Mouse (Mus musculus): Measurements from ENCODE around the gene Ncoa7. TPM values are rescaled to one million over a fixed set of nuclear protein-coding genes. Genes with fewer than 3 reads are reported as not detected.

Ncoa7 gene
- total and polyA plus RNA-seq, 2 experiments from 2014 or later: 19.1 to 22.7 TPM

DNA sequence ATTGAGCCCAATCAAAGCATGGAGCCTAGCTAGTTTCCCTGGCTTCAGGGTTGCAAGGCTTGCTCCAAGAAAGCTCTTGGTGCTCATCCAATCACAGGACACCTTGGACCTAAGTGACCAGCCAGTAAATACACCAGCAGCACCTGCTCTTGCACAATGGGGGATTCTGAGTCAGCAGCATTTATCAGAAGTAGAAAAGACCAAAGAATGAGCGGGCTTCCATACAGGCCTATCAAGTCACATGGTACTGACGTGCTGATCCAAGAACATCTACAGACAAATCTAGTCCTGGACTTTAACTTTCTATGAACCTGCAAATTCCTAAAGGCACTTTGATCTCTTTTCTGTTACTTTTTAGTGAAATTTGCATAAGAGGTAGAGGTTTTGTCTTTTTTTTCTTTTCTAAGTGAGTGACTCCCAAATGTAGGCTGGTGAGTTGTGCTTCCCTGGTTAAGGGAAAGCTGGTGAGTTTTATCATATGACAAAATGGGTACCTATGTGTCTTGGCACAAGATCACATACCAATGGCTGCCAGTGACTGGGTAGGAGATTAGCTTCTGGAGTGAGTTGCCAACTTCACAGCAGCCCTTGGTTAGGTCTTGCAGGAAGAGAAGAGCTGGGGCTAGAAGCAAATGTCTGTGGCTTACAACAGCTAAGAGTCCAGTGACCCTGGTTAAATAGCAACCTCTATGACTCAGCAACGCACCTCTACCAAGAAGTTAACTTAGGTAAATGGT is 57.7 kb downstream of the Ncoa7 start:
- H3K4me3 ChIP-seq (ENCODE audit: low read depth, low read length): no peak overlapping the region
- H3K36me3 ChIP-seq (ENCODE audit: insufficient read depth): no peaks in the 10 kb centered on the region
- H3K9ac ChIP-seq: no peak overlapping the region
- no peaks in the 10 kb centered on the region for H3K27me3 ChIP-seq (ENCODE audit: insufficient read depth, low read length)
- DNase-seq: no peak
- WGBS: 93% methylated on average over 3 of the region's 3 CpGs
- ATAC-seq: no peak
- H3K9me3 ChIP-seq (ENCODE audit: low read length): no peaks in the 10 kb centered on the region
- no peaks in the 10 kb centered on the region for H3K4me1 ChIP-seq (ENCODE audit: insufficient read depth)
- H3K4me2 ChIP-seq (ENCODE audit: low read depth): no peak overlapping the region
- no peak overlapping the region for H3K27ac ChIP-seq (ENCODE audit: low read depth, low read length)
- no peak for TF ChIP-seq CTCF (IDR thresholded peaks at IDR 0.05; ENCODE audit: low read depth)

DNA sequence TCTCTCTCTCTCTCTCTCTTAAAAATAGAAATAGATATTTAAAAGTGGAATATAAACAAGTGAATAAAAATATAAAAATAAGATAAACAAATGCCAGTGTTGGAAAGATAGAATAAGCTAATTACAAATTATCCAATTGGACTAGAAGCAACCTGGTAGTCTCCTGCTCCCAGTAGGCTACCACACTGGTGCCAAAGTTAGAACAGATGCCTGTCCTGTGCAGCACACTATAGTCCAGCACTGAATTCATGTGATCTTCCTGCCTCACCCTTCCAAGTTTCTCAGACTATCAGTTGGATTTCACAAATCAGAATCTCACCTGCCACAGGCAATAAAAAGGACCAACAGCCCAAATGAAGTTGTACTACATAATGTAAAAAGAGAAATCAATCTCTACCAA is 59.9 kb downstream of the Ncoa7 start:
- ATAC-seq (no peak), DNase-seq (no peak)
- Histone ChIP-seq H3K4me3 (ENCODE audit: low read depth, low read length) (no peak overlapping the region), H3K4me2 (ENCODE audit: low read depth) (no peak overlapping the region), H3K36me3 (ENCODE audit: insufficient read depth) (no peaks in the 10 kb centered on the region), H3K27me3 (ENCODE audit: insufficient read depth, low read length) (no peaks in the 10 kb centered on the region), H3K9me3 (ENCODE audit: low read length) (no peaks in the 10 kb centered on the region), H3K9ac (no peak overlapping the region), H3K4me1 (ENCODE audit: insufficient read depth) (no peaks in the 10 kb centered on the region), H3K27ac (ENCODE audit: low read depth, low read length) (no peak overlapping the region)
- TF ChIP-seq CTCF (IDR thresholded peaks at IDR 0.05; ENCODE audit: low read depth): no peak

DNA sequence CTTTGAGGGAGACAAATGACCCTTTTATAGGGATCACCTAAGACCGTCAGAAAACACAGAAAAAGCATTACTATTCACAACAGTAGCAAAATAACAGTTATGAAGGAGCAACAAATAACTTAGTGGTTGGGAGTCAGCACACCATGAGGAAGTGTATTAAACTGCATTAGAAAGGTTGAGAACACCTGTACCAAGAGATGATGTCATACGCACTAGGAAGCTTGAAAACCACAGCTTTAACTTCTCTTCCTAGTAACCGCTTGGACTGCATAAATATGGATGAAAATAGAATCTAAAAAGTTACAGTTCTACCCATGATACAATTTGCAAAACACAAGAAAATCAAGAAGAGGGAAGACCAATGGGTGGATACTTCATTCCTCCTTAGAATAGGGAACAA is 64.7 kb downstream of the Ncoa7 start:
- 85% methylated on average over 3 of the region's 3 CpGs for WGBS
- no peak for DNase-seq

DNA sequence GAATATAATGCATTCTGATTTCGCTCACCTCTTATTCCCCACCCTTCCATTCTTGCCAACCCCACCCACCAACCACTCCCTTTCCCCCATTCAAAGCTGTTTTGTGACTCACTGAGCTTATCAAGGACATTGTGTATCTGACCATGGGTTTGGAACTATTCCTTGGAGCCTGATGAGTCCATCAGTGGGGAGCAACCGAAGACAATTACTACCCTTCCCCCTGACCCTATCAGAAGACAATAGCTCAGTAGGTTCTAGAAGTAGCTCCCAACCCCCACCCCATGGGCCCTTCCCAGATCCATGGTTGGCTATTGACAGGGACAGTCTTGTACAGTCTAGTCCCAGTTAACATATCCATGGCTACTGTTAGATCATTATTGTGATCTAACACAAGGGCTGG is 65.8 kb downstream of the Ncoa7 start:
- H3K9ac ChIP-seq: no peak overlapping the region
- no peak for ATAC-seq
- H3K4me2 ChIP-seq (ENCODE audit: low read depth): no peak overlapping the region
- H3K4me3 ChIP-seq (ENCODE audit: low read depth, low read length): no peak overlapping the region
- H3K4me1 ChIP-seq (ENCODE audit: insufficient read depth): no peaks in the 10 kb centered on the region
- no peak for DNase-seq
- H3K36me3 ChIP-seq (ENCODE audit: insufficient read depth): no peaks in the 10 kb centered on the region
- no peak overlapping the region for H3K27ac ChIP-seq (ENCODE audit: low read depth, low read length)
- H3K27me3 ChIP-seq (ENCODE audit: insufficient read depth, low read length): no peaks in the 10 kb centered on the region
- 93% methylated on average over 2 of the region's 2 CpGs for WGBS
- no peaks in the 10 kb centered on the region for H3K9me3 ChIP-seq (ENCODE audit: low read length)
- TF ChIP-seq CTCF (IDR thresholded peaks at IDR 0.05; ENCODE audit: low read depth): no peak

More for the DNA sequence above, 64.7 kb downstream of the Ncoa7 start:
- Histone ChIP-seq H3K4me1 (ENCODE audit: insufficient read depth) (no peaks in the 10 kb centered on the region), H3K4me3 (ENCODE audit: low read depth, low read length) (no peak overlapping the region), H3K36me3 (ENCODE audit: insufficient read depth) (no peaks in the 10 kb centered on the region), H3K4me2 (ENCODE audit: low read depth) (no peak overlapping the region), H3K9me3 (ENCODE audit: low read length) (no peaks in the 10 kb centered on the region), H3K9ac (no peak overlapping the region), H3K27ac (ENCODE audit: low read depth, low read length) (no peak overlapping the region), H3K27me3 (ENCODE audit: insufficient read depth, low read length) (no peaks in the 10 kb centered on the region)
- no peak for TF ChIP-seq CTCF (IDR thresholded peaks at IDR 0.05; ENCODE audit: low read depth)
- ATAC-seq: no peak

- no peak for DNase-seq
- Histone ChIP-seq H3K36me3 (ENCODE audit: insufficient read depth) (no peaks in the 10 kb centered on the region), H3K9ac (no peak overlapping the region), H3K4me1 (ENCODE audit: insufficient read depth) (no peaks in the 10 kb centered on the region), H3K4me3 (ENCODE audit: low read depth, low read length) (no peak overlapping the region), H3K27ac (ENCODE audit: low read depth, low read length) (no peak overlapping the region), H3K9me3 (ENCODE audit: low read length) (no peaks in the 10 kb centered on the region), H3K27me3 (ENCODE audit: insufficient read depth, low read length) (no peaks in the 10 kb centered on the region), H3K4me2 (ENCODE audit: low read depth) (no peak overlapping the region)
- ATAC-seq: no peak
- no peak for TF ChIP-seq CTCF (IDR thresholded peaks at IDR 0.05; ENCODE audit: low read depth)
- WGBS: 21% methylated on average over 2 of the region's 2 CpGs
Observed at GRCm38 (mm10) chr10:30733148-30733785, 69.9 kb downstream of the Ncoa7 start.

DNA sequence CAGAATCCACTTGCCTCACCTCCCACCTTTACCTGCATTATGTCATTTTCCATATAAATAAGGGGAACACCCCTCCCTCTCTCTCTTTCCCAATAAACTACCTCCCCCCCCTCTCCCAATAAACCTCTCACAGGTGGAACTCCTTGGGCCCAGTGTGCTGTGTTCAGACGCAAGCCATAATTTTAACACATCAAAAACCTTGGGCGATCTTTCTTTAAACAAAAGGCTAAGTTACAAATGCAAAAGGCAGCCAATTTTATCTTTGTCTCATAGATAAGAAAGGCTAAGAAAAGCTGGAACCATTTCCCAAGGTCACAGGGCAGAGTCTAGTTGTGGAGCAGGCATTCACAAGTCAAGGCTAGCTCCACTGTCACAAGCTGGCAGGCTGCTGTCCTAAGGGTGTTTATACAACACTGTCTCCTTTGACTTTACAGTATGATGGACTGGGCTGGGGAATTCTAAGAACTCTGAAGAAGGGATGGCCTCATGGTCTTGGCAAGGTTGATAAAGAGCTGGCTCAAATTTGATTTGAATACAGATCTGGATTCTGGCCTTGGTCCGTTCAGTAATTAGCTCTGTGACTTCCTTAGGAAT is 71.7 kb downstream of the Ncoa7 start:
- no peaks in the 10 kb centered on the region for H3K36me3 ChIP-seq (ENCODE audit: insufficient read depth)
- H3K9me3 ChIP-seq (ENCODE audit: low read length): no peaks in the 10 kb centered on the region
- H3K4me1 ChIP-seq (ENCODE audit: insufficient read depth): no peaks in the 10 kb centered on the region
- TF ChIP-seq CTCF (IDR thresholded peaks at IDR 0.05; ENCODE audit: low read depth): no peak
- H3K27ac ChIP-seq (ENCODE audit: low read depth, low read length): no peak overlapping the region
- no peak overlapping the region for H3K4me2 ChIP-seq (ENCODE audit: low read depth)
- no peaks in the 10 kb centered on the region for H3K27me3 ChIP-seq (ENCODE audit: insufficient read depth, low read length)
- no peak for DNase-seq
- no peak overlapping the region for H3K4me3 ChIP-seq (ENCODE audit: low read depth, low read length)
- no peak overlapping the region for H3K9ac ChIP-seq
- ATAC-seq: no peak
- WGBS: 76% methylated on average over 3 of the region's 3 CpGs

GRCm38 (mm10) chr10:30730791-30731190 is 72.3 kb downstream of the Ncoa7 start:
- no peak for DNase-seq
- H3K4me2 ChIP-seq (ENCODE audit: low read depth): no peak overlapping the region
- no peak for TF ChIP-seq CTCF (IDR thresholded peaks at IDR 0.05; ENCODE audit: low read depth)
- ATAC-seq: no peak
- H3K4me1 ChIP-seq (ENCODE audit: insufficient read depth): no peaks in the 10 kb centered on the region
- no peaks in the 10 kb centered on the region for H3K9me3 ChIP-seq (ENCODE audit: low read length)
- no peaks in the 10 kb centered on the region for H3K27me3 ChIP-seq (ENCODE audit: insufficient read depth, low read length)
- no peak overlapping the region for H3K27ac ChIP-seq (ENCODE audit: low read depth, low read length)
- H3K9ac ChIP-seq: no peak overlapping the region
- no peak overlapping the region for H3K4me3 ChIP-seq (ENCODE audit: low read depth, low read length)
- no peaks in the 10 kb centered on the region for H3K36me3 ChIP-seq (ENCODE audit: insufficient read depth)
- 94% methylated on average over 1 of the region's 1 CpGs for WGBS
